Mouse (Mus musculus): ENCODE data around the gene Wdr24. TPM values are rescaled to one million over a fixed set of nuclear protein-coding genes. Genes with fewer than 3 reads are reported as not detected.
"Not testable (repeated sequence)": the region's sequence is repeated elsewhere in the genome, so short reads cannot be mapped to it uniquely, and the experiment has no call there.

Wdr24 gene
- total RNA-seq, 2 experiments from 2014 or later = 26.5 to 27.1 TPM

DNA sequence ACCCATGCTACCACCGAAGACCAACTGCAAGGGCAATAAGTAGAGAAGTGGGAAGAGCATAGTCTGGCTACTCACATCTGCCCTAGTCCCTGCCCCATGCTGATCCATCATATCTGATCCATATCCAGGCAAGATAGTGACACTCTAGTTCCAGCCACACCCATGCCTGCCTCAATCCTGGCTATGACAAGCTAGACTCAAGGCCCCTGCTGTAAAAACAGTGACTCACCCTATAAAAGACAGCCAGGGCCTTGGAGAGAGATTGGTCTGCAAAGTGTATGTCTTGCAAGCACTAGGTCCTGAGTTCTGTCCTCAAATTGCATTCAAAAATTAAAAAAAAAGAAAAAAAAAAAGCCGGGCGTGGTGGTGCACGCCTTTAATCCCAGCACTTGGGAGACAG, 16.9 kb upstream of the Wdr24 start:
- DNase-seq (ENCODE audit: extremely low spot score in 1 of 2, low spot score in 1 of 2) = no peak

- DNase-seq (ENCODE audit: extremely low spot score in 1 of 2, low spot score in 1 of 2) = not testable (repeated sequence)
Observed at GRCm38 (mm10) chr17:25807452-25807851, 16.0 kb upstream of the Wdr24 start.

- DNase-seq (ENCODE audit: extremely low spot score in 1 of 2, low spot score in 1 of 2) = no peak
Observed at GRCm38 (mm10) chr17:25808028-25808427, 15.4 kb upstream of the Wdr24 start.

GRCm38 (mm10) chr17:25808789-25809605, 14.4 kb upstream of the Wdr24 start, which contains the start of gene Fbxl16:
TSS of gene Fbxl16 (plus strand) at chr17:25809085.
- peak; percentile 73 to 88 for DNase-seq (ENCODE audit: extremely low spot score in 1 of 2, low spot score in 1 of 2)

GRCm38 (mm10) chr17:25809606-25810340, 13.7 kb upstream of the Wdr24 start:
- no peak for DNase-seq (ENCODE audit: extremely low spot score in 1 of 2, low spot score in 1 of 2)

DNA sequence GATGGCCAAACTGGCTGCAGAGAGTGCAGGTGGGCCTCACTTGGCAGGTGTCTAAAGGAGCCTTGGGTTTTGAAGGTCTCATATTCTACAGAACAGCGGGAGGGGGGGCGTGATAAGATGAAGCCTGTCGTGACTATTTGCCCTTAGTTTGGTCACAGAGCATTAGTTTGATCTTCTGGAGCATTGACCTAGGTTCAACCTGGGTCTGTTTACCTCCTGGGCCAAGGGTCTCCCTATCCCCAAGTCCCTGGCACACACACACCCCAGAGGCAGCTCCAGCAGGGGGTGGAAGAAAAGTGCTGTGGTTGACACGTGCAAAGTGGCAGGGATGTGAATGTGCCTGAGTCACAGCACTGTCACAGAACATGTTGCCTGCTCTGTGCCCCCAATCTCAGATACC, 12.5 kb upstream of the Wdr24 start:
- no peak for DNase-seq (ENCODE audit: extremely low spot score in 1 of 2, low spot score in 1 of 2)

DNA sequence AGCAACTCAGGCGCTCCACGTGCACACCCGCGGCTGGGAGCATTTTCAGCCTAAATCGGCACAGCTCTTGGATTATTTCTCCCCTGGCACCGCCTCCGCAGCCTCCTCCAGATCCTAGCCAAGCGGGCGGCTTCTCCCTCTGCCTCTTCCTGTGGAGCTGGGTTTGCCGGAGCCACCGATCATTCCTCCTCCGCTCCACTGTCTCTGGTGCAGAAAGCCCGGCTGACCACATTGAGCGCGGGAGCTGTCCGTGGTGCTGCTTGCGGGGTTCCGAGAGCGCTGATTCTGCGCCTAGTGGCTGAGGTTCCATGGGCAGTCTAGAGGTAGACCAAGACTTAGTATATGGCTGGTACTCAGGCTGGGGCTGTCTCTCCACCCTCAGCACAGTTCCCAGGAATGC, 10.0 kb upstream of the Wdr24 start:
- DNase-seq (ENCODE audit: extremely low spot score in 1 of 2, low spot score in 1 of 2) = peak in 1 of 2 experiments; percentile 78

- DNase-seq (ENCODE audit: extremely low spot score in 1 of 2, low spot score in 1 of 2) = no peak
Observed at GRCm38 (mm10) chr17:25817662-25818061, 5.8 kb upstream of the Wdr24 start.

- DNase-seq (ENCODE audit: extremely low spot score in 1 of 2, low spot score in 1 of 2) = no peak
Observed at GRCm38 (mm10) chr17:25818851-25819780, 4.3 kb upstream of the Wdr24 start.

GRCm38 (mm10) chr17:25824362-25825142, 1.1 kb downstream of the Wdr24 start:
- no peak for DNase-seq (ENCODE audit: extremely low spot score in 1 of 2, low spot score in 1 of 2)

- DNase-seq (ENCODE audit: extremely low spot score in 1 of 2, low spot score in 1 of 2) = no peak
Observed at GRCm38 (mm10) chr17:25825311-25825710, 1.9 kb downstream of the Wdr24 start.

DNA sequence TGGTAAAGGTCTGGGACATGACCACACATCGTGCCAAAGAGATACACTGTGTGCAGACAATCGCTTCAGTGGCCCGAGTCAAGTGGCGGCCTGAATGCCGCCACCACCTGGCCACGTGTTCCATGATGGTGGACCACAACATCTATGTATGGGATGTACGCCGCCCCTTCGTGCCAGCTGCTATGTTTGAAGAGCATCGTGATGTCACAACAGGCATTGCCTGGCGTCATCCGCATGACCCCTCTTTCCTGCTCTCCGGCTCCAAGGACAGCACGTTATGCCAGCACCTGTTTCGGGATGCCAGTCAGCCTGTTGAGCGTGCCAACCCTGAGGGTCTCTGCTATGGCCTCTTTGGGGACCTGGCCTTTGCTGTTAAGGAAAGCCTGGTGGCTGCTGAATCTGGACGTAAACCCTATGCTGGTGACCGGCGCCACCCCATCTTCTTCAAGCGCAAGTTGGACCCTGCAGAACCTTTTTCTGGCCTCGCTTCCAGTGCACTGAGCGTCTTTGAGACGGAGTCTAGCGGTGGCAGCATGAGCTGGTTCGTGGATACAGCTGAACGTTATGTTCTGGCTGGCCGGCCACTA, 2.6 kb downstream of the Wdr24 start:
- no peak for DNase-seq (ENCODE audit: extremely low spot score in 1 of 2, low spot score in 1 of 2)

DNA sequence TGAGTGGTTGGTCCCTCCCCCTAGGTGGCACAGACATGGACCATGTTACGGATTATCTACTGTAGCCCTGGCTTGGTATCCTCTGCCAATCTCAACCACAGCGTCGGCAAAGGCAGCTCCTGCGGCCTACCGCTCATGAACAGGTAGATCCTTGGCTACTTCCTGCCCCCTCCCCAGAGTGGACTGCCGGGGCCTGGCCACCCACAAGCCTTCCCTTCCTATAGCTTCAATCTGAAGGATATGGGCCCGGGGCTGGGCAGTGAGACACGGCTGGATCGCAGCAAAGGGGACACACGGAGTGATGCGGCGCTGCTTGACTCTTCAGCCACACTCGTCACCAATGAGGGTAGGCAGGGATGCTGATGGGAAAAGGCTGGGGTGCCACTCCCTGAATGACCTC, 3.6 kb downstream of the Wdr24 start:
- DNase-seq (ENCODE audit: extremely low spot score in 1 of 2, low spot score in 1 of 2) = no peak

- no peak for DNase-seq (ENCODE audit: extremely low spot score in 1 of 2, low spot score in 1 of 2)
Observed at GRCm38 (mm10) chr17:25827546-25828222, 4.3 kb downstream of the Wdr24 start.

DNA sequence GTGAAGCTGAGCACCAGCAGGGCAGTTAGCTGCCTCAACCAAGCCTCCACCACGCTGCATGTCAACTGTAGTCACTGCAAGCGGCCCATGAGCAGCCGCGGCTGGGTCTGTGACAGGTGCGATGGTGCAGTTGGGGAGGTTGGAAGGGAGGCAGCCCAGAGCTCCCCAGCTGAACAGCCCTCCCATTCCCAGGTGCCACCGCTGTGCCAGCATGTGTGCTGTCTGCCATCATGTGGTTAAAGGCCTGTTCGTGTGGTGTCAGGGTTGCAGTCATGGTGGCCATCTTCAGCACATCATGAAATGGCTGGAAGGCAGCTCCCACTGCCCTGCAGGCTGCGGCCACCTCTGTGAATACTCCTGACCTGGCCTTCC, 4.8 kb downstream of the Wdr24 start:
- no peak for DNase-seq (ENCODE audit: extremely low spot score in 1 of 2, low spot score in 1 of 2)

GRCm38 (mm10) chr17:25828712-25829557, 5.5 kb downstream of the Wdr24 start, which contains the start of gene Jmjd8:
TSS of gene Jmjd8 (plus strand) at chr17:25828867.
- DNase-seq (ENCODE audit: extremely low spot score in 1 of 2, low spot score in 1 of 2) = peak; percentile 70 to 76

GRCm38 (mm10) chr17:25829558-25830017, 6.2 kb downstream of the Wdr24 start:
- DNase-seq (ENCODE audit: extremely low spot score in 1 of 2, low spot score in 1 of 2) = no peak

All from layer of hippocampus, postnatal 25 days (tissue).